Mouse (Mus musculus): ENCODE measurements at regions not wholly inside any gene's neighbourhood (a gene's known extent, or its start where the extent isn't known, plus 50 kb on each side); places are given as distances from the start of the nearest gene placed in this dataset.
A peak's percentile ranks its signal among the peaks of the same experiment; 100 is the strongest.

DNA sequence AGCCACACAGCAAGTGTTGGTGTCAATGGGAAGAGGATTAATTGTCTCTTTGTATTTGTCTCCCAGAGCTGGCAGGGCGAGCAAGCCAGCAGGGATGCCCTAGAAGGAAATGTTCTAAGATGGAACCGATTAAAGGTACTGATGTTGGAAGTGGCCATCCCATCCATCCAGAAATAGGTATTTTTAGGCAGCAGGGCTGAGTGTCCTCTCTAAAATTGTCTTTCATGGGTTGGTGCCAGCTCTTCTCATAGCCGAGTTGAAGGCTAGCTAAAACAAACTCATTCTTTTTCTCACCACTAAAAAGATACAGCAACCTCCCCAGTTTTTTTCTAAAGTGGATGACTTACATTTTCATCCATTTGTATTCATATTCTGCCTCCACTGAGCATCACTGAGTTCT lies 120.2 kb upstream of the Xylt1 start:
- Histone ChIP-seq H3K9ac (ENCODE audit: low read length) (no peak overlapping the region), H3K27me3 (replicated peaks; ENCODE audit: control insufficient read depth, insufficient read depth, low read length) (no peaks in the 10 kb centered on the region), H3K4me3 (ENCODE audit: low read depth, low read length) (no peak overlapping the region), H3K27ac (ENCODE audit: low read depth, low read length) (no peak overlapping the region), H3K9me3 (replicated peaks; ENCODE audit: control insufficient read depth, low read length) (no peaks in the 10 kb centered on the region), H3K4me1 (ENCODE audit: control insufficient read depth, insufficient read depth, low read length) (no peaks in the 10 kb centered on the region), H3K4me2 (ENCODE audit: low read length) (no peak overlapping the region), H3K36me3 (ENCODE audit: control insufficient read depth, insufficient read depth, low read length) (no peaks in the 10 kb centered on the region)
- no peak for ATAC-seq
- DNase-seq (ENCODE audit: low spot score): no peak
- 64% methylated on average over 3 of the region's 3 CpGs for WGBS

DNA sequence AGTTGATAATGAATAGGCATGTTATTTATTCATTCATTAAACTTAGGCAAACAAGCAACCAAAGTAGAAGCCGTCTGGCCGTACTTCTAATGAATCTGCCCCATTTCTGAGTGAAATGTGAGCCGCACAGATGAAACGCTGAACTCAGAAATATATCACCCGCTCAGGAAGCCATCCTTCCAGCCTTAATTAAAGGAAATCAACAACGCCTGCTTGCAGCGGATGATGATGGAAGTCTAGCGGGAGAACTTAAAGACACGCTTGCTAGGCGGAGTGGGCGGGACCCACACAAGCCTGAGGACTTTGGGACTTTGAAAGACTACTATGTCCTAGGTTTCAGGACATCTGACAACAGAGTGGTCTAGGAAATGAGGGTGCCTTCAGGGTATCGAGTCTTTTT lies 117.7 kb upstream of the Xylt1 start:
- no peak overlapping the region for H3K27ac ChIP-seq (ENCODE audit: low read depth, low read length)
- DNase-seq (ENCODE audit: low spot score) (no peak), ATAC-seq (no peak)
- no peaks in the 10 kb centered on the region for H3K4me1 ChIP-seq (ENCODE audit: control insufficient read depth, insufficient read depth, low read length)
- H3K4me3 ChIP-seq (ENCODE audit: low read depth, low read length): no peak overlapping the region
- no peaks in the 10 kb centered on the region for H3K9me3 ChIP-seq (replicated peaks; ENCODE audit: control insufficient read depth, low read length)
- 76% methylated on average over 12 of the region's 12 CpGs for WGBS
- no peak overlapping the region for H3K4me2 ChIP-seq (ENCODE audit: low read length)
- no peaks in the 10 kb centered on the region for H3K27me3 ChIP-seq (replicated peaks; ENCODE audit: control insufficient read depth, insufficient read depth, low read length)
- H3K36me3 ChIP-seq (ENCODE audit: control insufficient read depth, insufficient read depth, low read length): no peaks in the 10 kb centered on the region
- no peak overlapping the region for H3K9ac ChIP-seq (ENCODE audit: low read length)

DNA sequence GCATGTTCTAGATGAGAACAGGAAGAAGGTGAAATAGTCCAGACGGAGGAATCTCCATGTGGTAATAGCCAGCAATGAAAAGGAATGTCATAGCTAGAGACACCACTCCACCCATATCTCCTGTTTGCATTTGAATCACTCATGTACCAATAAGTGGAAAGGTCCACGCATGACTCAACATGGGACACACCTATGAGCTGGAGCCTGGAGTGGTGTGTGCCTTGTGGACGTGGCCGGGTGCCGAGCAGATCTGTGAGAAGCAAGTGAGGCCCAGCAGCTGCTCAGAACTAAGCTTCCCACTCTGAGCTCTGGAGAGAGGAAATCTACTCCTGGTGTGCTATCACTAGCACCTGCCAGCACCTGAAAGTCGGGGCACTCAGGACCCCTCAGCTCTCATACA lies 116.4 kb upstream of the Xylt1 start:
- no peak overlapping the region for H3K4me3 ChIP-seq (ENCODE audit: low read depth, low read length)
- H3K27ac ChIP-seq (ENCODE audit: low read depth, low read length): no peak overlapping the region
- ATAC-seq (no peak), DNase-seq (ENCODE audit: low spot score) (no peak)
- H3K27me3 ChIP-seq (replicated peaks; ENCODE audit: control insufficient read depth, insufficient read depth, low read length): no peaks in the 10 kb centered on the region
- no peaks in the 10 kb centered on the region; the same call in 1 of the 2 replicates for H3K4me1 ChIP-seq (ENCODE audit: control insufficient read depth, insufficient read depth, low read length)
- H3K36me3 ChIP-seq (ENCODE audit: control insufficient read depth, insufficient read depth, low read length): no peaks in the 10 kb centered on the region
- H3K9ac ChIP-seq (ENCODE audit: low read length): no peak overlapping the region
- 89% methylated on average over 6 of the region's 6 CpGs for WGBS
- H3K9me3 ChIP-seq (replicated peaks; ENCODE audit: control insufficient read depth, low read length): no peaks in the 10 kb centered on the region
- H3K4me2 ChIP-seq (ENCODE audit: low read length): no peak overlapping the region

DNA sequence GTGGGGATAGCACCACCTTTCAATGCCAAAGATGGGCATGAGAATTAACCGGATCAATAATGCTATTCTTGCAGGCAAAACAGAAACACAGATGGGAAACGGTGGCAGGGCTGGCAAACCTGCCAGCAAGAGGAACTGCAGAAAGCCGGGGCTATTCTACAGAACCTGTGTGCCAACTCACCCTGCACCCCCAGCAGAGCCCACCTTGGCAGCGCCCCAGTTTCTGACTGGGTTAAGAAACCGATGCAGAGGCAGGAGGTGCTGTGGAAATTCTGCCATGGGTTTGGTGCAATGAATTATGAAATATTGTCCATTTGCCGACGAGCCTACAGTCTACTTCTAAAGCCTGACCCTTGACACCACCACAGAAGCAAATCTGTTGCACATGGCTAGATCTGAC lies 112.7 kb upstream of the Xylt1 start:
- DNase-seq (ENCODE audit: low spot score): no peak
- no peaks in the 10 kb centered on the region for H3K27me3 ChIP-seq (replicated peaks; ENCODE audit: control insufficient read depth, insufficient read depth, low read length)
- H3K4me3 ChIP-seq (ENCODE audit: low read depth, low read length): no peak overlapping the region
- H3K4me1 ChIP-seq (ENCODE audit: control insufficient read depth, insufficient read depth, low read length): no peaks in the 10 kb centered on the region; the same call in 1 of the 2 replicates
- WGBS: 81% methylated on average over 7 of the region's 7 CpGs
- no peaks in the 10 kb centered on the region for H3K9me3 ChIP-seq (replicated peaks; ENCODE audit: control insufficient read depth, low read length)
- no peak for ATAC-seq
- H3K4me2 ChIP-seq (ENCODE audit: low read length): no peak overlapping the region
- H3K27ac ChIP-seq (ENCODE audit: low read depth, low read length): no peak overlapping the region
- no peak overlapping the region for H3K9ac ChIP-seq (ENCODE audit: low read length)
- no peaks in the 10 kb centered on the region for H3K36me3 ChIP-seq (ENCODE audit: control insufficient read depth, insufficient read depth, low read length)

DNA sequence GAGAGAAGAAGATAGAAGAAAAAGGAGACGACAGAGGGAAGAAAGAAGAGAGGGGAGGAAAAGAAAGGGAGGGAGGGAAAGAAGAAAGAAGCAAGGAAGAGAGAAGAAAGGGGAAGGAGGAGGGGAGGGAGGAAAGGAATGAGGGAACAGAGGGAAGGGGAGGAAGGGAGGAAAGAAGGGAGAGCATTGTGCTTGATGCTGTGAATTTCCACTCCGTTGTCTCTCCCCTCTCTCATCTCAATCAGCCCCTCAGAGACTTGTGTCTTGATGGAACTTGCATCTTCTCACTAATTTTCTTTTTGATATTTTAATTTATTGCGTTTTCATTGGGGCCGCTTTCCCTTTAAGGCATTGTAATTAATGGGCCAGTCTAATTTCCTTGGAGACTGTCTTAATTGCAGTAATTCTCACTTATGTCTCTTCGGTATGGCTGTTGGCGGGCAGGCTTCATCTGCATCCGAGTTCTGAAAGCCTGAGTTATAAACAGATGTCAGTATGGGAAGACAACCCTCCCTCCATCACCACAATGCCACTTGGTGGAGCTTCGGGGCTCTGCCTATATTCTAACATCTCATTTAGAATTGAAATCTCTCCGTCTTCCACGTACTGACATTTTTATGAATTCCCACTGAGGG lies 111.4 kb upstream of the Xylt1 start:
- H3K27ac ChIP-seq (ENCODE audit: low read depth, low read length): no peak overlapping the region; the same call in 1 of the 2 replicates
- ATAC-seq: peak; percentile 71; the same call in 1 of the 2 replicates
- no peaks in the 10 kb centered on the region; the same call in 1 of the 2 replicates for H3K4me1 ChIP-seq (ENCODE audit: control insufficient read depth, insufficient read depth, low read length)

DNA sequence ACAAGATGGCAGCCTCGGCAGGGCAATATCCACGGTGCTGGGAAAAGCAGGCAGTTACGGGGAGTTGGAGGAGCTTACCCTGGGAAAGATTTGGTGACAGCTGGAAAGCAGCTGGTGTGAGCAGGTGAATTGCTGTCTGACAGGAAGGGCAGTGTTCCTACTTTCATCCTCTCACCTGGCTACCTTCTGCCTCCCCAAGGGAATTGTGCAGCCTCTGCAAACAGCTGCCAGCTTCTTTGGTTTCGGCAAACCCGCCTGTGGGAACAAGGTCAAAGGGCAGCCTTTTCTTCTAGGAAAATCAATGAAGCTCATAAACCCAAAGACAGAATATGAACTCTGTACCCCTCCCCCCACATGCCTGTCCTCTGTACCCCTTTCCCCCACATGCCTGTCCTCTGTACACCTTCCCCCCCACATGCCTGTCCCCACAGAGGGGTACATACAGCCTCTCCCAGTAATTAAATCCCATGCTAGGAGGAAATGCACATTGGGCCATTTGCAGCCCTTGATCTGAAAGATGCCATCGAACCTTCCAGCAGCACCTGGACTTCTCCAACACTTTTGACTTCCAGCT lies 102.3 kb upstream of the Xylt1 start:
- DNase-seq (ENCODE audit: low spot score) (no peak), ATAC-seq (no peak)
- no peaks in the 10 kb centered on the region for H3K4me1 ChIP-seq (ENCODE audit: control insufficient read depth, insufficient read depth, low read length)
- H3K9me3 ChIP-seq (replicated peaks; ENCODE audit: control insufficient read depth, low read length): no peaks in the 10 kb centered on the region
- H3K27ac ChIP-seq (ENCODE audit: low read depth, low read length): no peak overlapping the region
- WGBS: 69% methylated on average over 6 of the region's 6 CpGs
- H3K36me3 ChIP-seq (ENCODE audit: control insufficient read depth, insufficient read depth, low read length): no peaks in the 10 kb centered on the region
- H3K27me3 ChIP-seq (replicated peaks; ENCODE audit: control insufficient read depth, insufficient read depth, low read length): no peaks in the 10 kb centered on the region
- no peak overlapping the region for H3K9ac ChIP-seq (ENCODE audit: low read length)
- no peak overlapping the region for H3K4me3 ChIP-seq (ENCODE audit: low read depth, low read length)
- no peak overlapping the region for H3K4me2 ChIP-seq (ENCODE audit: low read length)

More for the DNA sequence above, 111.4 kb upstream of the Xylt1 start:
- no peak overlapping the region for H3K4me3 ChIP-seq (ENCODE audit: low read depth, low read length)
- H3K4me2 ChIP-seq (ENCODE audit: low read length): no peak overlapping the region
- WGBS: 53% methylated on average over 10 of the region's 10 CpGs
- H3K9me3 ChIP-seq (replicated peaks; ENCODE audit: control insufficient read depth, low read length): no peaks in the 10 kb centered on the region
- H3K9ac ChIP-seq (ENCODE audit: low read length): no peak overlapping the region
- no peaks in the 10 kb centered on the region for H3K36me3 ChIP-seq (ENCODE audit: control insufficient read depth, insufficient read depth, low read length)
- no peaks in the 10 kb centered on the region for H3K27me3 ChIP-seq (replicated peaks; ENCODE audit: control insufficient read depth, insufficient read depth, low read length)
- peak; percentile 61 for DNase-seq (ENCODE audit: low spot score)

DNA sequence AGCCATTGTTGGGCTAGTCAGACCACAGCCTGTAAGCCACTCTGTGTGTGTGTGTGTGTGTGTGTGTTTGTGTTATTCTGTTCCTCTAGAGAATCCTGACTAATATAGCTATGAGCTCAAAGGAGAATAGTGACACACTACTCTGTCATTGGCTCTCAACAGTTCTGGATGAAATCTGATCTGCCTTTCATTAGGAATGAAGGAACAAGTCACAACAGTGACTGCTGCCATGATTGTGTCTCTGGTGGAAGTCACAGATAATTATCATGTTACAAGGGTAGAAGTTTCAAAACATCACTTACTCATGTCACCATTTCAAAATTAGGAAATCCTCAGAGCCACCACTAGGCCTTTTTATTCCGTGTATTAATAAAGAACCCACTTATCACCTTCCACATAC lies 98.6 kb upstream of the Xylt1 start:
- Histone ChIP-seq H3K27ac (ENCODE audit: low read depth, low read length) (no peak overlapping the region), H3K27me3 (replicated peaks; ENCODE audit: control insufficient read depth, insufficient read depth, low read length) (no peaks in the 10 kb centered on the region), H3K9me3 (replicated peaks; ENCODE audit: control insufficient read depth, low read length) (no peaks in the 10 kb centered on the region), H3K4me3 (ENCODE audit: low read depth, low read length) (no peak overlapping the region), H3K36me3 (ENCODE audit: control insufficient read depth, insufficient read depth, low read length) (no peaks in the 10 kb centered on the region), H3K4me2 (ENCODE audit: low read length) (no peak overlapping the region), H3K9ac (ENCODE audit: low read length) (no peak overlapping the region), H3K4me1 (ENCODE audit: control insufficient read depth, insufficient read depth, low read length) (no peaks in the 10 kb centered on the region)
- ATAC-seq (no peak), DNase-seq (ENCODE audit: low spot score) (no peak)
- 93% methylated on average over 1 of the region's 1 CpGs for WGBS

DNA sequence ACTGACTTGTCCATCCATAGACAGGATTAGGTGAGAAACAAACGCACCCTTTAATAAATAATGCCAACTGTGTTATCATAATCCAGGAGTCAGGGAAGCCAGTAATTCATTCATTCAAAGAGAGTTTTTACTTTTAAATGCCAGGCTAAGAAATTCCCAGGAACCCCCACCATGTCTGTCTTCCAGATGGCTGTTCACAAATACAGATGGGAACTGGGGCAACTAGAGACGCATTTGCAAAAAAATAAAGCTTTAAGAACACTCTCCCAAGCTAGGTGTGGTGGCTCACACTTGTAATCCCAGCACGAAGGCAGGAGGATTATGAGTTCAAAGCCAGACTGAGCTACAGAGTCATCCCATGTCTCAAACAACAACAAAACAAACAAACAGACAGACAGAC lies 95.6 kb upstream of the Xylt1 start:
- no peaks in the 10 kb centered on the region for H3K4me1 ChIP-seq (ENCODE audit: control insufficient read depth, insufficient read depth, low read length)
- no peak overlapping the region for H3K27ac ChIP-seq (ENCODE audit: low read depth, low read length)
- H3K36me3 ChIP-seq (ENCODE audit: control insufficient read depth, insufficient read depth, low read length): no peaks in the 10 kb centered on the region
- no peak for ATAC-seq
- no peak overlapping the region for H3K9ac ChIP-seq (ENCODE audit: low read length)
- H3K4me3 ChIP-seq (ENCODE audit: low read depth, low read length): no peak overlapping the region
- 68% methylated on average over 3 of the region's 3 CpGs for WGBS
- H3K27me3 ChIP-seq (replicated peaks; ENCODE audit: control insufficient read depth, insufficient read depth, low read length): no peaks in the 10 kb centered on the region
- H3K9me3 ChIP-seq (replicated peaks; ENCODE audit: control insufficient read depth, low read length): no peaks in the 10 kb centered on the region
- peak; percentile 27 for DNase-seq (ENCODE audit: low spot score)
- H3K4me2 ChIP-seq (ENCODE audit: low read length): no peak overlapping the region

DNA sequence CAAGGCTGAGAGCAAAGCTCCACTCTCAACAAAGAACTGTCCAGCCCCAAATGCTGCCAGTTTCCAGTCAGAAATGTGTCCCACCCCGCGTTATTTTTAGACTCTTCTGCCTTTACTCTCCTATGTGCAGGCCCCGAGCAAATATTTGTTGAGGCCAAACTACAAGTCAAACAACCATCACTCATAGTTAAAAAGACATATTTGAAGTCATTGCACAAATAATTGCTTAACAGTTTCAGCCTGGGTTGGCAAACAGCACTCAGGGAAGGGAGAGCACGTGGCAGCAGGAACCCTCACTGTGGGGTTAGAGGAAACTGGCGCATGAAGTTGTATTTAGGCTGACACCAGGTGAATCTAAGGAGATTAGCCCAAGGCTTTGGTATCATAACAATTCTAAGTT lies 94.8 kb upstream of the Xylt1 start:
- DNase-seq (ENCODE audit: low spot score) (no peak), ATAC-seq (no peak)
- no peaks in the 10 kb centered on the region for H3K4me1 ChIP-seq (ENCODE audit: control insufficient read depth, insufficient read depth, low read length)
- 87% methylated on average over 5 of the region's 5 CpGs for WGBS
- H3K27ac ChIP-seq (ENCODE audit: low read depth, low read length): no peak overlapping the region
- no peak overlapping the region for H3K4me3 ChIP-seq (ENCODE audit: low read depth, low read length)
- no peak overlapping the region for H3K9ac ChIP-seq (ENCODE audit: low read length)
- H3K27me3 ChIP-seq (replicated peaks; ENCODE audit: control insufficient read depth, insufficient read depth, low read length): no peaks in the 10 kb centered on the region
- H3K36me3 ChIP-seq (ENCODE audit: control insufficient read depth, insufficient read depth, low read length): no peaks in the 10 kb centered on the region
- no peak overlapping the region for H3K4me2 ChIP-seq (ENCODE audit: low read length)
- no peaks in the 10 kb centered on the region for H3K9me3 ChIP-seq (replicated peaks; ENCODE audit: control insufficient read depth, low read length)
